Mouse (Mus musculus): ENCODE results near the gene Cacna2d3. TPM values are rescaled to one million over a fixed set of nuclear protein-coding genes. Genes with fewer than 3 reads are reported as not detected.

The Cacna2d3 gene
- polyA plus RNA-seq, 1 experiment from 2014 or later, result 14.8 TPM

DNA sequence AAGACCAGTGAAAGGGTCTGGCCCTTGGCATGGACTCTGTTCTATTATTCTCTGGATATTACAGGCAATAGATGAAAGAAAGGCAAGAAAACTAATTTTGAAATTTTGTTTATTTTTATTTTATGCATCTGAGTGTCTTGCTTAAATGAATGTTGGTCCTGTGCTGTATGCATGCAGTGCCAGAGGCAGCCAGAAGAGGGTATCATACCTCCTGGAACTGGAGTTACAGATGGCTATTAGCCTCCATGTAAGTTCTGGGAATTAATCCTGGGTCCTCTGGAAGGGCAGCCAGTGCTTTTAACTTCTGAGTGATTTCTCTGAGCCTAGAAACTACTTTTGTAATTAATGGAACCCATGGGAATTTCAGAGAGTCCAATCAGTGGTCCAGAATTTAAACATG is 597.8 kb downstream of the Cacna2d3 start:
- Histone ChIP-seq H3K4me2 (replicated peaks) (no peak overlapping the region), H3K9me3 (no peaks in the 10 kb centered on the region), H3K27ac (no peak overlapping the region), H3K4me3 (no peak overlapping the region), H3K9ac (no peak overlapping the region), H3K4me1 (no peaks in the 10 kb centered on the region), H3K36me3 (no peaks in the 10 kb centered on the region), H3K27me3 (no peaks in the 10 kb centered on the region)
- ATAC-seq (ENCODE audit: insufficient number of reproducible peaks, insufficient read depth, low FRiP score, low TSS enrichment), result no peak

DNA sequence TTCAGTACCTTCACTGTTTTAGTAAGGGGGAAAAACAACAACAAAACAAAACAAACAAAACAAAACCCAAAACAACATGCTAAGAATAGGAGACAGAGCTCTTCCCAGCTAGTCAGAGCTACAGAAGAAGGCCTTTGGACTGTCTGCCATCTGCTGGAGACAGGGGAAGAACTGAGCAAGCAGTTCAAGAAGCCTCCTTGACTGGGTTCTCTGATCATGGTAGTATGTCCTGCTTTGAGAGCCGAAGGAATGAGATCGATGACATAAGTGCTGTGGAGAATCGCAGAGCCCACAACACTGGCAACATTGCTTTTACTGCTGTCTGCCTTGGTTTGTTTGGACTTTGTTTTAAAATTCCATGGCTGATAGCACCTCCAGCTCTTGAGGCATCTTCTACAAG is 598.9 kb downstream of the Cacna2d3 start:
- H3K4me2 ChIP-seq (replicated peaks), result no peak overlapping the region
- no peak overlapping the region for H3K4me3 ChIP-seq
- no peak overlapping the region for H3K27ac ChIP-seq
- H3K4me1 ChIP-seq, result no peaks in the 10 kb centered on the region
- 94% methylated on average over 3 of the region's 3 CpGs for WGBS
- H3K9me3 ChIP-seq, result no peaks in the 10 kb centered on the region
- no peak overlapping the region for H3K9ac ChIP-seq
- H3K27me3 ChIP-seq, result no peaks in the 10 kb centered on the region
- ATAC-seq (ENCODE audit: insufficient number of reproducible peaks, insufficient read depth, low FRiP score, low TSS enrichment), result no peak
- no peaks in the 10 kb centered on the region for H3K36me3 ChIP-seq

DNA sequence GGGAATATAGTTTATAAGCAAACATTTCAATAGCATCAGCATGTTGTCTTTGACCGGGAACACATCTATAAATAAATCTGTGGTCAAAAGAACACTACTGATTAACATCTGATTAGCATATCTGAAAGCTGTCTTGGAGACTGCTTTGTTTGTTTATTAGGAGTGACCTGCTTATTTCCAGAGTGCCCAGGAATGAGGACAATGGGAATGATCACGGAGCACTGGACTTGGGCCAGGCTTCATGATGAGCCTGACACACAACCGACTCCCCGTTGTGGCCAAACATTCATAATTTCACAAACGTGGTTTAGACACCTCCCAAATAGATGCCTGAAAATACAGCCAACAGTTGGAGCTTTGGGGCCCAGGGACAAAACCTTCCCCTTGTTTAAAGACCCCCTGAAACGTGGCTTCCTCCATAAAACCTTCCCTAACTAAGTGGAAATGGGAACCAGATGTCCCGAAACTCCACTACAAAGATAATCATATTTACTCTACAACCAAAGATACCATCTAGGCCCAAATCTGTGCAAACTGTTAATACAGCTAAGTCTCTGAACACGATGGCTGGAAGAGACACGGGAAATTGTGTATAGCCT is 607.7 kb downstream of the Cacna2d3 start:
- Histone ChIP-seq H3K27me3 (no peaks in the 10 kb centered on the region), H3K9me3 (no peaks in the 10 kb centered on the region), H3K36me3 (no peaks in the 10 kb centered on the region), H3K4me1 (peaks cover 5% of the 10 kb centered on the region), H3K4me3 (no peak overlapping the region), H3K27ac (peak overlapping the region; percentile 58; the same call in 1 of the 2 replicates), H3K9ac (no peak overlapping the region), H3K4me2 (replicated peaks) (no peak overlapping the region)
- WGBS, result 25% methylated on average over 9 of the region's 9 CpGs
- no peak for ATAC-seq (ENCODE audit: insufficient number of reproducible peaks, insufficient read depth, low FRiP score, low TSS enrichment)

- no peak overlapping the region for H3K4me2 ChIP-seq (replicated peaks)
- H3K9me3 ChIP-seq, result no peaks in the 10 kb centered on the region
- peaks cover 5% of the 10 kb centered on the region for H3K4me1 ChIP-seq
- H3K4me3 ChIP-seq, result no peak overlapping the region
- 90% methylated on average over 6 of the region's 6 CpGs for WGBS
- no peak for ATAC-seq (ENCODE audit: insufficient number of reproducible peaks, insufficient read depth, low FRiP score, low TSS enrichment)
- H3K9ac ChIP-seq, result no peak overlapping the region
- no peaks in the 10 kb centered on the region for H3K36me3 ChIP-seq
- H3K27me3 ChIP-seq, result no peaks in the 10 kb centered on the region
- no peak overlapping the region for H3K27ac ChIP-seq
Observed at GRCm38 (mm10) chr14:29111666-29112065, 610.0 kb downstream of the Cacna2d3 start.

DNA sequence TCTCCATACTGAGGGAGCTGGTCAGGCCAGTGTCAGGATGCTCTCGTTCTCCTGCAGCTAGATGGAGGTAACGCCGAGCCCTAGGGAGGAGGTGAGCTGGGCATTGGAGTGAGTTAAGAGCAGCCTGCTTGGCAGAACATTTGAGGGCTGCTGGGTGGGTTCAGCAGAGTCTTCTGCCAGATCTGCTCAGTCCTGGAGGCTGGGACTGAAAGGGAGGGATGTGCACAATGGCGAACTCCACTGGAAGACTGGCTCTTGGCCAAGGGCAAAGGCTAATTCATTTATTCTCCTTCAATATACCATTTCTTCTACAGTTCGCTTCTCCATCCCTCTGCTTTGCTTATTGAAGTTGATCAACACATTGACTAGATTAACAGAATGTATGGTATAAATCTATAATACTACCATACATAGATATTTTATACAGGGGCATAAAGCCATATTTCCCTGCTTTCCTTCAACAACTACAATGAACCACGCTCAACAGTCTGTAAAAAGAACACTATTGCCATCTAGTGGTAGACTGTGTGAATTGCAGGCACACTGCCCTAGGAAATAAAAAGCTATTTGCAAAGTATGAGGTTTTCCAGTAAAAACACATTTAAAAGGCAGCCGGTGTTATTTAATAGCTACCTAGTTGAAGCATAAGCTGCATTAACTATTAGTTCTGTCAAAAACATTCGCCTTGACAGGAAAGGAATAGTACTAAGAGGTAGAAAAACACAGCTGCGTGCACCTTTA is 611.1 kb downstream of the Cacna2d3 start:
- 73% methylated on average over 9 of the region's 9 CpGs for WGBS
- H3K9me3 ChIP-seq, result no peaks in the 10 kb centered on the region
- H3K36me3 ChIP-seq, result no peaks in the 10 kb centered on the region
- H3K4me3 ChIP-seq, result no peak overlapping the region
- no peak overlapping the region for H3K27ac ChIP-seq
- peaks cover 5% of the 10 kb centered on the region for H3K4me1 ChIP-seq
- H3K9ac ChIP-seq, result no peak overlapping the region
- H3K4me2 ChIP-seq (replicated peaks), result no peak overlapping the region
- no peaks in the 10 kb centered on the region for H3K27me3 ChIP-seq
- no peak for ATAC-seq (ENCODE audit: insufficient number of reproducible peaks, insufficient read depth, low FRiP score, low TSS enrichment)

GRCm38 (mm10) chr14:29107464-29107863 is 614.2 kb downstream of the Cacna2d3 start:
- no peak overlapping the region for H3K4me2 ChIP-seq (replicated peaks)
- no peak overlapping the region for H3K9ac ChIP-seq
- no peaks in the 10 kb centered on the region for H3K27me3 ChIP-seq
- no peak overlapping the region for H3K4me3 ChIP-seq
- H3K4me1 ChIP-seq, result peaks cover 8% of the 10 kb centered on the region; the same call in 1 of the 2 replicates
- H3K9me3 ChIP-seq, result no peaks in the 10 kb centered on the region
- ATAC-seq (ENCODE audit: insufficient number of reproducible peaks, insufficient read depth, low FRiP score, low TSS enrichment), result no peak
- no peak overlapping the region for H3K27ac ChIP-seq
- WGBS, result 84% methylated on average over 5 of the region's 5 CpGs
- H3K36me3 ChIP-seq, result no peaks in the 10 kb centered on the region

DNA sequence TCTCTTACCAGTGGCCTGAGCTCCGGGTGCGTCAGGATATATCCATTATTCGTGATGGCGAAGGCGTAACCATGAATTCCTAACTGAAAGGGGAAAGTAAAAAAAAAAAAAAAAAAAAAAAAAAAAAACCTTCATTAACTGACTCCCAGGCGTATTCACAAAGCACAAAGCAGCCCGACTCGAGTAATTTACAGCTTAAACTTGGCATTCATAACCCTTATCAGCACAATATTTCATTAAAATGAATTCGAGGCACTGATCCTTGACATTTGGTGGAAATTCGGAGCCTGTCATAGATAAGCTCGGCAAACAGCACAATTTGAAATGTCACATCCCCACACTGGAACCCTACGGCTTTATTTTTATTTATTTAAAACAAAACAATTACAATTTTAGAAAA is 623.9 kb downstream of the Cacna2d3 start:
- H3K4me1 ChIP-seq, result 0 out of 2 replicates have a peak, but pooled peaks cover 6% of the 10 kb centered on the region
- H3K9me3 ChIP-seq, result no peaks in the 10 kb centered on the region
- no peak overlapping the region for H3K9ac ChIP-seq
- ATAC-seq (ENCODE audit: insufficient number of reproducible peaks, insufficient read depth, low FRiP score, low TSS enrichment), result no peak
- H3K4me3 ChIP-seq, result no peak overlapping the region
- 84% methylated on average over 12 of the region's 12 CpGs for WGBS
- no peaks in the 10 kb centered on the region for H3K36me3 ChIP-seq
- H3K4me2 ChIP-seq (replicated peaks), result no peak overlapping the region
- H3K27ac ChIP-seq, result no peak overlapping the region
- no peaks in the 10 kb centered on the region for H3K27me3 ChIP-seq

- 83% methylated on average over 5 of the region's 5 CpGs for whole genome bisulfite sequencing
- no peak overlapping the region for H3K4me2 ChIP-seq (replicated peaks)
- H3K4me3 ChIP-seq, result no peak overlapping the region
- H3K9ac ChIP-seq, result no peak overlapping the region
- no peaks in the 10 kb centered on the region for H3K36me3 ChIP-seq
- H3K9me3 ChIP-seq, result no peaks in the 10 kb centered on the region
- no peaks in the 10 kb centered on the region for H3K27me3 ChIP-seq
- H3K27ac ChIP-seq, result no peak overlapping the region
- ATAC-seq (ENCODE audit: insufficient number of reproducible peaks, insufficient read depth, low FRiP score, low TSS enrichment), result no peak
- H3K4me1 ChIP-seq, result peaks cover 6% of the 10 kb centered on the region
Observed at GRCm38 (mm10) chr14:29095431-29095830, 626.2 kb downstream of the Cacna2d3 start.

DNA sequence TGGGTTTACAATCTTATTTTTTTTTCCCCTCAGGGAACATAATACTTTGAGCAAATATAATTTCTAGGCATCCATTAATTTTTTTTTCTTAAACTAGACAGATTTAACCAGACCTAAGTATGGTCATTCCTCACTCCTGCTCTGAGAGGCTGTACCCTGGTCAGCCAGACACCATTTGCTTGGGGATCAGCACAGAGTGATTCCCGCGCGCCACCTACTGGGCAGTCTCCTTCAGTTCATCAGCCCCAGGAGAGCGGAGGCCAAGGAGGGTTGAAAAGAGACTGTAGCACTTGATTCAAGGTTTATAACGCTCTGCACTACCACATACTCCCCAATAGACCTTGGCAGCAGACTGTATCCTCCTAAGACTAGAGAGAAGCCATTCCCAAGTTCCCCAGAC is 631.6 kb downstream of the Cacna2d3 start:
- Histone ChIP-seq H3K36me3 (no peaks in the 10 kb centered on the region), H3K27me3 (no peaks in the 10 kb centered on the region), H3K9ac (no peak overlapping the region), H3K4me2 (replicated peaks) (no peak overlapping the region), H3K4me1 (peaks cover 20% of the 10 kb centered on the region), H3K27ac (no peak overlapping the region), H3K4me3 (no peak overlapping the region), H3K9me3 (no peaks in the 10 kb centered on the region)
- 3% methylated on average over 5 of the region's 5 CpGs for WGBS
- peak; percentile 79; the same call in 1 of the 2 replicates for ATAC-seq (ENCODE audit: insufficient number of reproducible peaks, insufficient read depth, low FRiP score, low TSS enrichment)

GRCm38 (mm10) chr14:29086528-29086927 is 635.1 kb downstream of the Cacna2d3 start:
- ATAC-seq (ENCODE audit: insufficient number of reproducible peaks, insufficient read depth, low FRiP score, low TSS enrichment), result no peak
- Histone ChIP-seq H3K4me3 (no peak overlapping the region), H3K4me2 (replicated peaks) (no peak overlapping the region), H3K27ac (no peak overlapping the region), H3K9ac (no peak overlapping the region), H3K36me3 (no peaks in the 10 kb centered on the region), H3K27me3 (no peaks in the 10 kb centered on the region), H3K9me3 (no peaks in the 10 kb centered on the region), H3K4me1 (peaks cover 16% of the 10 kb centered on the region)
- WGBS, result 25% methylated on average over 4 of the region's 4 CpGs

- Histone ChIP-seq H3K36me3 (no peaks in the 10 kb centered on the region), H3K9me3 (no peaks in the 10 kb centered on the region), H3K4me3 (no peak overlapping the region), H3K27me3 (no peaks in the 10 kb centered on the region), H3K9ac (no peak overlapping the region), H3K4me2 (replicated peaks) (no peak overlapping the region), H3K27ac (no peak overlapping the region), H3K4me1 (peaks cover 16% of the 10 kb centered on the region)
- WGBS, result 32% methylated on average over 7 of the region's 7 CpGs
- no peak for ATAC-seq (ENCODE audit: insufficient number of reproducible peaks, insufficient read depth, low FRiP score, low TSS enrichment)
Observed at GRCm38 (mm10) chr14:29085493-29086159, 636.0 kb downstream of the Cacna2d3 start.

DNA sequence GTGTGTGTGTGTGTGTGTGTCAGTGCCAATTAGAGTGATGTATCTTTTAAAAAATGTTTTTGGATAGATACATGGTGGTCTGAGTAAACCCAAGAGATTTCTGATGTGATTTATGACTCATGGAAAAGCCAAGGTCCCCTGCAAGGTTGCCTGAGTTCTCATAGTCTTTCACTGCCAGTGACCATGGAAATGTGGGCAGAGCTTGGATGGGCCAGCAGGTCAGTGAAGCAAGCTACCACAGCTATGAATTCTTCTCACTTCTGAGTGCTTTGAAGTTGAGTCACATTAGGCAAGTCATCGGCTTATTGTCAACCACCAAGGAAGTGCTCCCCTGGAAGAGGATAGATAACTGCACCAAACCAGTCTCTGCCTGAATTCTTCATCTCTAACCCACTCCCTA is 639.5 kb downstream of the Cacna2d3 start:
- peaks cover 15% of the 10 kb centered on the region; the same call in 1 of the 2 replicates for H3K4me1 ChIP-seq
- H3K9ac ChIP-seq, result no peak overlapping the region
- no peaks in the 10 kb centered on the region for H3K36me3 ChIP-seq
- WGBS, result 89% methylated on average over 1 of the region's 1 CpGs
- H3K4me2 ChIP-seq (replicated peaks), result no peak overlapping the region
- no peaks in the 10 kb centered on the region for H3K27me3 ChIP-seq
- H3K4me3 ChIP-seq, result no peak overlapping the region
- no peaks in the 10 kb centered on the region for H3K9me3 ChIP-seq
- no peak for ATAC-seq (ENCODE audit: insufficient number of reproducible peaks, insufficient read depth, low FRiP score, low TSS enrichment)
- no peak overlapping the region for H3K27ac ChIP-seq
